Mouse (Mus musculus): ENCODE results near the gene R3hdm2. TPM values are rescaled to one million over a fixed set of nuclear protein-coding genes. Genes with fewer than 3 reads are reported as not detected.

Gene R3hdm2
- total RNA-seq (2022): 100 to 1,000 TPM; 150 to 177 (median 168) TPM

DNA sequence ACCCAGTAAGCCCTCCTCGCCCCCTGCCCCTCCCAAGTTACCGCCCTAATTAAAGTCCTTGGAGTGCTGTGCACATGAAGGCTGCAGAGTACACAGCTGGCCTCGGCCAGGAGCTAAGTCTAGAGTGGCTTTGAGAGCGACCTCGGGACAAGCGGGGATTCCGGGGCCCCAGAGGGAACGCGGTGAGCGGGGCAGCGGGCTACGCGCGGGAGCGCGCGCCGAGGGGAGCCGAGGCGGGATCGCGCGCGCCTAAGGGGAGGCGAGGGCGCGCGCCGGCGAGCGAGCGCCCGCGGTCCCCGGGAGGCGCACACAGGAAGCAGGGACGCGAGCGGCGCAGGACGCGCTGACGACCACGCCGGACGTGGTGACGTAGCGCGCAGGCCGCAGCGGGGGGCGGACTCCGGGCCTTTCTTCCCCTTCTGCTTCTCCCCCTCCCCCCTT lies at the start of gene R3hdm2:
Gene R3hdm2, plus strand, starts transcription at position 77 of the 441 bp plus-strand sequence.
- peak; percentile 78 for DNase-seq (ENCODE audit: low spot score)

DNA sequence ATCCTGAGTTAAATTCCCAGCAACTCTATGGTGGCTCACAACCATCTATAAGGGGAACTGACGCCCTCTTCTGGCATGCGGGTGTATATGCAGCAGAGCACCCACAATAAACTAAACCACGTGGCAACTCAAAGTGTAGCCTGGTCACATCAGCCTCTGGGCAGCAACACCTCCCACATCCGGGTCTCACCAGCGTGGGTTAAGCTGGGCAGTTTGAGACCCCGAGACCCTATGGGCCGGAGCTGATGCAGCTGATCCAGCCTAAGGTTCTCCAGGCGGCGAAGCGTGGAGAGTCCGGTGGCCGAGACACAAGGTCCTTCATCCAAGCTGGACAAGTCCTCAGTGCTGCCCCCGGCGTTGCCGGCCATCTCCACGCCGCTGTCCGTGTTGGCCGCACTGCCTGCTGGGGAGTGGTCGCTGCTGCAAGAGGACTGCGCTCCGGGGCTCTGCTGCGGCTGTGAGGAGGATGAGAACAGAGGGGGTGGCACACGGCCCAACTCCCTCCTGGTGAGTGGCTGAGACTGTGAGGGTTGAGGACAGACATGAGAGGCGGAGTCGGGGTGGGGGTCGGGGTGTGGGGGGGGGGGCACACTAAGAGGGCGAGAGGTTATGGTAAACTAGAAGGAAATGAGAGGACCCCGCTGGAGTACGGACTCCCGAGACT lies 47.8 kb upstream of the R3hdm2 start:
- no peak for DNase-seq (ENCODE audit: low spot score)

- no peak for DNase-seq (ENCODE audit: low spot score)
These were observed 47.0 kb upstream of the R3hdm2 start for GRCm38 (mm10) chr10:127333152-127333551.

DNA sequence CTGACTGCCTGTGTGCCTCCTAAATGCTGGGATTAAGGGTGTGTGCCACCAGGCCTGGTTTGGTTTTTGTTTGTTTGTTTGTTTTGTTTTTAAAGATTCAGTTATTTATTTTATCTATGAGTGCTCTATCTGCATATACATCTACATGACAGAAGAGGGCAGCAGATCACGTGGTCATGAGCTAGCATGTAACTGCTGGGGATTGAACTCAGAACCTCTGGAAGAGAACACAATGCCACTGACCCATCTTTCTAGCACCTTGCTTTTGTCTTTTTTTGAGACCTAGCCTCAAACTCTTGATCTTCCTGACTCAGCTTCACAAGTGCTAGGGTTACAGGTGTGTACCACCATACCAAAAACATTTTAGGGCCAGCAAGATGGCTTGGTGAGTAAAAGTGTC lies 44.9 kb upstream of the R3hdm2 start:
- DNase-seq (ENCODE audit: low spot score): no peak

DNA sequence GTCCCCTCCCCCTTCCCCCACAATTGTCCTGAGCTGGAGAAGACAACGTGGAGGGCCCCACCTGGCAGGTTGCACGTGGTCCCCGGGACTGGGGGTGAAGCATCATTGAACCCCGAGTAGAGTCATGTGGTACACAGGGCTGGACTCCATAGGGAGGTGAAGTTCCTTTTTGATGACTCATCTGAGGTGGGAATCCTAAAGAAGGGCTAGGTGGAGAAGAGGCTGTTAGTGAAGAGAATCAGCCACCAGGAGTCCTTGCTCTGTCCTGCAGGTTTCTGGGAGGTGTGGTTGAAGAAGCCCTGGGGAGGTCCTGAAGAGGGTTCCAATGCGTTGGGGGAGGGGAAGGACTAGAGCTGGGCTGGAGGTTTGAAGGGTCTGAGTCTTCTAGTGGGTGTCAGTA lies 43.2 kb upstream of the R3hdm2 start:
- DNase-seq (ENCODE audit: low spot score): no peak

- no peak for DNase-seq (ENCODE audit: low spot score)
These were observed 42.5 kb upstream of the R3hdm2 start for GRCm38 (mm10) chr10:127337536-127338099.

- DNase-seq (ENCODE audit: low spot score): peak; percentile 91
These were observed 41.0 kb upstream of the R3hdm2 start for GRCm38 (mm10) chr10:127338930-127339682.

- DNase-seq (ENCODE audit: low spot score): no peak
These were observed 40.2 kb upstream of the R3hdm2 start for GRCm38 (mm10) chr10:127339683-127340576.

GRCm38 (mm10) chr10:127340577-127341359 lies 39.4 kb upstream of the R3hdm2 start:
- no peak for DNase-seq (ENCODE audit: low spot score)

- no peak for DNase-seq (ENCODE audit: low spot score)
These were observed 38.8 kb upstream of the R3hdm2 start for GRCm38 (mm10) chr10:127341360-127341690.

DNA sequence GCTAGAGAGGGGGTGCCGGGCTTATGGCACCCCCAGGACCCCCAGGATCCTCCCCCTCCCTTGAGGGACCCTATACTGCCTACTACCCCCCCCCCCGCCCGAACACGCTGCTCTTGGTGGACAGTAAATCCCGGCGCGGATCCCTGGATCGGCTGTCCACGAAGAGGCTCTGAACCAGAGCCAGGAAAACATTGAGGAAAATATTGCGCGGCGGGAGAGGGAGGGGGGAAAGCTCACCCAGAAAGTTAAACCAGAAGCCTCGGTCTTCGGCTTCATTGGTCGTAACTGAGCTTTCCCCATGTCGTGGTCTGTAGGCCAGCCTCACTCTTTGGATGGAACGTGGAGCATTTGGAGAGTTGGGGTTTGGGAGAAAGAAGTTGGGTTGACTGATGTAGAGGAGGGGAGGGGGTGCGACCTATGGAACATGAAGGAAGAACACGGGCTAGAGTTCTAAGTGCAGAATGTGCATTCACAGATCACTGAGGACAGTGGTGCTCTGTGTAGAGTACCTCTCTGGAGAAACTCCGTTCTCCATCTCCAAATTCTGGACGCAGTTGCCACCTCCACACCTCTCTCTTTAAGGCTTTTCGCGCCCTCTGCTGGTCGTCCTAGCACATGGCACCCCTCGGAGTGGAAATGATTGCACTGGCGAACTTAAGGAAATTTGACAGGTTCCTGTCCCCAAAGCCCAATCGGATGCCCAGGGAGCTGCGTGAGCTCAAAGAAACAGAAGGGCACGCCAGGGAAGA lies 38.1 kb upstream of the R3hdm2 start, which contains the start of gene Gli1:
Gene Gli1, minus strand, starts transcription at position 84 of the 749 bp plus-strand sequence.
- DNase-seq (ENCODE audit: low spot score): peak; percentile 84

DNA sequence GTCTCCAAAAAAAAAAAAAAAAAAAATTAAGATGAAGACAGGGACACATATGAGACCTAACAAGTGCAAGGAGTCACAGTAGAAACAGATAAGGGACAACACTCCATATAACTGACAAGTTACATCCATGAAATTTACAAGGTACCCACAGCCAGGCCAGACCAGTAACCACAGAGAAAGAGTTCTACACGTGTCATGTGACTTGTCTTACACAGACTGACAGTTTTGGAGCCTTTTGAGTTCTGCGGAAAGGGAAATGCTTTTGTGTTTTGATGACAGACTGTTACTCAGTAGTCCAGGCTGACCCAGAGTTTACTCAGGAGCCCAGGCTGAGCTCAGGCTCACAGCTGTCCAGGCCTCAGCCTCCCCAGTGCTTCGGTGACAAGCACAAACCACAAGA lies 37.1 kb upstream of the R3hdm2 start:
- no peak for DNase-seq (ENCODE audit: low spot score)

GRCm38 (mm10) chr10:127346173-127346572 lies 34.0 kb upstream of the R3hdm2 start:
- no peak for DNase-seq (ENCODE audit: low spot score)

- DNase-seq (ENCODE audit: low spot score): no peak
These were observed 31.2 kb upstream of the R3hdm2 start for GRCm38 (mm10) chr10:127348957-127349356.

GRCm38 (mm10) chr10:127349810-127350209 lies 30.3 kb upstream of the R3hdm2 start:
- no peak for DNase-seq (ENCODE audit: low spot score)

DNA sequence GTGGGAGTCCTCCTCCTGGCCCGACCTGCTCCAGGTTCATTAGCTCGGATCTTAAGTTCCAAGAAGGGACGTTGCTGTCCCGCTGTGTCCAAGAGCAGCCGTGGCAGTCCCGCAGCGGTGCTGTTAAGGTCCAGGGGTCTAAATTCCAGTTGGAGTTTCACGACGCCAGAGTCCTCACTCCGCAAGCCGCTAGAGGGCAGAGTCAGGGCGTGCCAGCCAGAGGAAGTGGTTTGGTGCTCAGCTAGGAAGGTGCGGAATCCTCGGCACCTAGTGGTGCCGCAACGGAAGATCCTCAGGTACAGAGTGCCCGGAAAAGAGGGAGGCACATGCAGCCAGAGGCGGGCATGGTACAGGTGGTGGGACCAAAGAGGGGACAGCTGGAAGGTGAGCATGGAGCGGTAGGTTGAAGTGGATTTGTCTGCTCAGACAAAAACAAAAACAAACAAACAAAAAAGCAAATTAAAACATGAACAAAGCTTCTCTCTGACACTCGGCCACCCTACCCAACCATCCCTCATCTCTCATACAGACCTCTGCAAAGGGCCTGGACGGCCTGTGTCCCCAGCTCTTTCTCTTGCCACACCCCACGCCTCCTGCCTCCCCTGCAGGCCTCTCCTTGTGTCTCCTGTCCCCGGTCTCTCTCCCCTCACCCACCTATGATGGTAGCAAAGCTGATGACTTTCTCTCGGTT lies 29.4 kb upstream of the R3hdm2 start:
- DNase-seq (ENCODE audit: low spot score): no peak

- DNase-seq (ENCODE audit: low spot score): no peak
These were observed 28.9 kb upstream of the R3hdm2 start for GRCm38 (mm10) chr10:127351285-127351595.

GRCm38 (mm10) chr10:127351719-127352118 lies 28.4 kb upstream of the R3hdm2 start:
- DNase-seq (ENCODE audit: low spot score): no peak

GRCm38 (mm10) chr10:127352187-127352586 lies 27.9 kb upstream of the R3hdm2 start:
- no peak for DNase-seq (ENCODE audit: low spot score)

DNA sequence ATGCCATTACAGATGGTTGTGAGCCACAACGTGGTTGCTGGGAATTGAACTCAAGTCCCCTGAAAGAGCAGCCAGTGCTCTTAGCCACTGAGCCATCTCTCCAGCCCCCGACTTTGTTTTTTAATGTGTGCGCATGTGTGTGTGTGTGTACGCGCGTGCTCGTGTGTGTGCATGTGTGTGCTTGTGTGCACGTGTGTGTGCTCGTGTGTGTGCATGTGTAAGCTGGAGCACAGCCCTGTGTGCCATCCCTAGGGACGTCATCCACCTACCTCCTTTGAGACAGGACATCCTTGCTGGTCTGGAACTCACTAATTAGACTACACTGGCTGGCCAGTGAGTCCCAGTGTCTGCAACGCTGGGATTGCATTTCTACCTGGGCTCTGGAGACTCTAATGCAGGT lies 27.4 kb upstream of the R3hdm2 start:
- DNase-seq (ENCODE audit: low spot score): no peak
